Mouse (Mus musculus) leukemia stem cell, adult 10-12 weeks (primary cell): ENCODE measurements around the gene G530012D18Rik. TPM values are rescaled to one million over a fixed set of nuclear protein-coding genes. Genes with fewer than 3 reads are reported as not detected.

Experiments used
- polyA plus RNA-seq: library from polyadenylated mRNA; stranded (reverse); fragments of >175 nt; gene quantifications from 2 replicates; pipeline ENCODE4 v1.2.3, GENCODE M21; 2012; ENCODE audit warnings: low replicate concordance

G530012D18Rik gene
- polyA plus RNA-seq = not detected in 2 replicates

DNA sequence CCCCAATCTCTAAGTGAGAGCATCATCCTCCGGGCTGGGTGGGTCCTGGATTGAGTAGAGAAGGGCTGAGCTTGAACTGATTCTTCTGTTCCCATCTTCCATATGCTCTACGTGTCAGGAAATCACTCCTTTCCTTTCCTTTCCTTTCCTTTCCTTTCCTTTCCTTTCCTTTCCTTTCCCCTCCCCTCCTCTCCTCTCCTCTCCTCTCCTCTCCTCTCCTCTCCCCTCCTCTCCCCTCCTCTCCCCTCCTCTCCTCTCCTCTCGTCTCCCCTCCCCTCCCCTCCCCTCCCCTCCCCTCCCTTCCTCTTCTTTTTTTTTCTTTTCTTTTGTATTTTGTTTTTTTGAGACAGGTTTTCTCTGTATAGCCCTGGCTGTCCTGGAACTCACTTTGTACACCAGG, at the start of gene G530012D18Rik:
Gene G530012D18Rik (plus strand): TSS at position 301 of the 400 bp plus-strand sequence.

DNA sequence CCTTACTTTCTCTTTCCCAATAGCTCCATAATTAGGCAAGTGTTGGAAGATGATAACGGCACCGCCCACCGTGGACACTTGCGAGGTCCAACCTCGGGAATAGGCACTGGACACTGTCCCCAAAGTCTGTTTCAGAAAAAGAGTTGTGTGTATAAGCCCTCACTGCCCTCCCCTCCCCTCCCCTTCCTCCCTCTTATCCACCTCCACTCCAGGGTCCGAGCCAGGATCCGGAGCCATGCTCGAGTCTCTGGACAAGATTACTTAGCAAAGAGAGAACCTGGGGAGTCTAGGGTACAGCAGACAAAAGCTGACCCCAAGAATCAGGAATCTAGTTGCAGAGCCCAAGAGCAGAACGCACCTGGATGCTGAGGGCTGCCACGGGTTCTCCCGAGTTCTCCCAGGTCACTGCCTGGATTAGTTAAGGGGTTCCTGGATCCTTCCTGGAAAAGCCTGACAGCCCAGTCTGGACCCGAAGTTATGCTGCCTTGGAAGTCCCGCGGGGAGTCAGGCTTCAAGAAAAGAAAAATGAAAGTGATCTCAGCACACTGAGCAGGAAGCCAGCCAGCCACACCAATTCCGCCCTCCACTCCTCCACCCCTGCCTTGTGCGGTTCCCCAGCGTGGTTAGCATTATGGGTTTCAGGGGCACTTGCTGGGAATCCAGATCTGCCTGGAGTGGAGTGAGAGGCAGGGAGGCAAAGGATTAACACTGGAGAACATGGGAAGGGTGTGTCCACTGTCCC, 23.0 kb downstream of the G530012D18Rik start, which contains the start of gene Sp110:
Gene Sp110 (minus strand): TSS at position 547 of the 742 bp plus-strand sequence.

DNA sequence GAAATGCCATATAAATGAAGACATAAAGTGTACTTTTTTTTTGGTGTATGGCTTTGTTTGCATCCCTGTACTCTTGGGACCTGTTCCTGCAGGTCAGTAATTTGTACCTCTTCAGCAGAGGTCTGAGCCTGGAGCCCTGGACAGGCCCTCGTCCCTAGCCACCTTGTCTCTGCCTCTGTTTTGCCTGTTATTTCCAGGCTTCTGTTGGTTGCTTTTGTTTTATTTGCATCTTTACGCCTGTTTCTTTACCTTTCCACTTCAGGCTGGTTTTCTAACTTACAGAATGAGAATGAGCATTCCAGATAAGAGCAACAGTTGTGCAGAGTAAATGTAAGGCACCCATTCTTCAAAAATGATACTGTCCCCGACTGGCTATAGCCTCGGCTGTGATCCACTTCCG, 24.6 kb downstream of the G530012D18Rik start, which contains the start of gene Sp140:
Gene Sp140 (plus strand): TSS at position 301 of the 400 bp plus-strand sequence.

Other genes with a start within 250 kb of the G530012D18Rik start
- gene Sp110, start 23.1 kb downstream of the G530012D18Rik start, polyA plus RNA-seq = 5.5 and 17.1 TPM in 2 replicates
- 3.9 and 9.7 TPM in 2 replicates for gene Sp140, start 24.7 kb downstream of the G530012D18Rik start, polyA plus RNA-seq
- gene Sp100, start 74.3 kb downstream of the G530012D18Rik start, polyA plus RNA-seq = 11.7 and 30.5 TPM in 2 replicates
- 4.3 and 11.6 TPM in 2 replicates for gene A630001G21Rik, start 203.0 kb downstream of the G530012D18Rik start, polyA plus RNA-seq
- gene Cab39, start 217.8 kb downstream of the G530012D18Rik start, polyA plus RNA-seq = 41.5 and 55.9 TPM in 2 replicates